18 mouse cellular contexts compared by ENCODE assay signal in genomic region chr17:74872567-74872966, GRCm38 (mm10).
A peak's percentile ranks its signal among the peaks of the same experiment; 100 is the strongest.
DNase-seq lines count a peak whose midpoint lies in the region; ATAC-seq and TF ChIP-seq lines count a peak whose summit lies in the region.
"Had no signal": no experiment of that assay in that cellular context is flagged by ENCODE, and none has a peak within 500 bp of the region (broad histone marks: within the 10 kb centered on the region; RNA-seq: fewer than 3 reads in every experiment).

No protein-coding gene starts in this region.

- peak overlapping the region; percentile 30 for H3K4me2 ChIP-seq in liver, embryonic 11.5 days
- H3K4me2 ChIP-seq: hindbrain, embryonic 14.5 days; intestine, embryonic 15.5 days; midbrain, embryonic 12.5 days had no signal

- H3K9me3 ChIP-seq in G1E (replicated peaks), result 0 out of 2 replicates have a peak, but pooled peaks cover 2% of the 10 kb centered on the region
- H3K9me3 ChIP-seq in liver, embryonic 11.5 days (ENCODE audit: control insufficient read depth, low read length), result no peaks in the 10 kb centered on the region
- peaks cover 5% of the 10 kb centered on the region; the same call in 1 of the 2 replicates for H3K9me3 ChIP-seq in megakaryocyte, embryonic 14.5 days
- H3K9me3 ChIP-seq: intestine, embryonic 15.5 days; midbrain, embryonic 12.5 days had no signal

- no peaks in the 10 kb centered on the region for H3K36me3 ChIP-seq in G1E (replicated peaks)
- H3K36me3 ChIP-seq in liver, embryonic 11.5 days (ENCODE audit: control insufficient read depth, insufficient read depth, low read length), result no peaks in the 10 kb centered on the region
- no peaks in the 10 kb centered on the region for H3K36me3 ChIP-seq in megakaryocyte, embryonic 14.5 days (replicated peaks; ENCODE audit: low read length)
- H3K36me3 ChIP-seq: intestine, embryonic 15.5 days; midbrain, embryonic 12.5 days had no signal

- H3K4me1 ChIP-seq in G1E (ENCODE audit: insufficient read depth, low read depth, low read length), result peaks cover 60% of the 10 kb centered on the region
- H3K4me1 ChIP-seq in liver, embryonic 11.5 days (replicated peaks; ENCODE audit: control insufficient read depth, insufficient read depth, low read length), result peaks cover 37% of the 10 kb centered on the region
- peaks cover 74% of the 10 kb centered on the region for H3K4me1 ChIP-seq in megakaryocyte, embryonic 14.5 days
- no peaks in the 10 kb centered on the region for H3K4me1 ChIP-seq in cerebellum, adult 2 months (ENCODE audit: control insufficient read depth, insufficient read depth, low read length)

- DNase-seq in G1E (ENCODE audit: low spot score) (peak; percentile 42), adipocyte (ENCODE audit: low spot score) (peak; percentile 16)
- no peak for DNase-seq in liver, embryonic 11.5 days (ENCODE audit: low spot score)
- DNase-seq in right cerebral cortex, postnatal 4 days, result no peak
- no peak for DNase-seq in embryo, embryonic 9.5 days (ENCODE audit: extremely low spot score)
- DNase-seq in cerebellum, adult 2 months, result no peak
- DNase-seq: adrenal gland, postnatal 36 days; cerebellum, postnatal 36 days; heart, adult 2 months; left cerebral cortex, postnatal 4 days; lung, adult 18-20 months; retina, postnatal 1 day had no signal

- H3K4me3 ChIP-seq in G1E (ENCODE audit: low read depth, low read length), result peak overlapping the region; percentile 36; the same call in 1 of the 2 replicates
- no peak overlapping the region for H3K4me3 ChIP-seq in liver, embryonic 11.5 days (ENCODE audit: low read depth, low read length)
- peak overlapping the region; percentile 55 for H3K4me3 ChIP-seq in megakaryocyte, embryonic 14.5 days (replicated peaks)
- no peak overlapping the region for H3K4me3 ChIP-seq in cerebellum, adult 2 months (replicated peaks; ENCODE audit: insufficient read depth, low read depth, low read length)
- H3K4me3 ChIP-seq: heart, adult 2 months; intestine, embryonic 15.5 days; midbrain, embryonic 12.5 days had no signal

- peak overlapping the region; percentile 17 for H3K27ac ChIP-seq in liver, embryonic 11.5 days (ENCODE audit: low read depth, low read length)
- no peak overlapping the region for H3K27ac ChIP-seq in cerebellum, adult 2 months (ENCODE audit: insufficient read depth, low read length)
- H3K27ac ChIP-seq: heart, adult 2 months; hindbrain, embryonic 14.5 days; intestine, embryonic 15.5 days; midbrain, embryonic 12.5 days had no signal

- no peaks in the 10 kb centered on the region for H3K27me3 ChIP-seq in G1E (ENCODE audit: insufficient read depth, low read length)
- no peaks in the 10 kb centered on the region for H3K27me3 ChIP-seq in liver, embryonic 11.5 days (replicated peaks; ENCODE audit: control insufficient read depth, insufficient read depth, low read length)
- H3K27me3 ChIP-seq in megakaryocyte, embryonic 14.5 days (replicated peaks), result peaks cover 5% of the 10 kb centered on the region
- H3K27me3 ChIP-seq in cerebellum, adult 2 months (ENCODE audit: control insufficient read depth, insufficient read depth, low read length), result no peaks in the 10 kb centered on the region
- H3K27me3 ChIP-seq: CH12.LX; intestine, embryonic 15.5 days; midbrain, embryonic 12.5 days; Patski had no signal

- WGBS in liver, embryonic 11.5 days, result 37% methylated on average over 9 of the region's 9 CpGs
- 86% methylated on average over 9 of the region's 9 CpGs for WGBS in cerebellum, adult 2 months

- no peak overlapping the region for H3K9ac ChIP-seq in liver, embryonic 11.5 days (ENCODE audit: low read depth, low read length)
- H3K9ac ChIP-seq: hindbrain, embryonic 14.5 days; intestine, embryonic 15.5 days; midbrain, embryonic 12.5 days had no signal

- ATAC-seq in G1E (ENCODE audit: extremely low read depth, insufficient number of reproducible peaks, low FRiP score, poor library complexity, severe bottlenecking), result peak; percentile 91
- ATAC-seq in liver, embryonic 11.5 days (replicated peaks; ENCODE audit: low FRiP score), result peak; percentile 76
- ATAC-seq: intestine, embryonic 15.5 days; Patski had no signal

- no peak for TF ChIP-seq CTCF in G1E (IDR thresholded peaks at IDR 0.05; ENCODE audit: low read depth, low read length)
- no peak for TF ChIP-seq CTCF in cerebellum, adult 2 months (IDR thresholded peaks at IDR 0.05; ENCODE audit: borderline replicate concordance, insufficient read depth, low read depth, low read length)

- no peak for TF ChIP-seq POLR2A in cerebellum, adult 2 months (IDR thresholded peaks at IDR 0.05; ENCODE audit: borderline replicate concordance, insufficient read depth, low read length)

Comparison
In these comparisons a context has a peak if more than half of its experiments do, and no peak if none do; other contexts are left out.
1. DNase-seq: peak in G1E (single experiment) and adipocyte (single experiment); none in liver, embryonic 11.5 days (single experiment), right cerebral cortex, postnatal 4 days (single experiment), embryo, embryonic 9.5 days (single experiment) and cerebellum, adult 2 months (0 of 2).
2. H3K4me3 ChIP-seq: peak in G1E (single experiment) and megakaryocyte, embryonic 14.5 days (single experiment); none in liver, embryonic 11.5 days (single experiment) and cerebellum, adult 2 months (single experiment).